Mouse (Mus musculus): ENCODE measurements around the gene Nfatc2ip.
"Not testable (repeated sequence)": the region's sequence is repeated elsewhere in the genome, so short reads cannot be mapped to it uniquely, and the experiment has no call there.

The Nfatc2ip gene

GRCm38 (mm10) chr7:126408686-126409085 lies 12.1 kb upstream of the Nfatc2ip start:
- DNase-seq (ENCODE audit: low spot score), result no peak

DNA sequence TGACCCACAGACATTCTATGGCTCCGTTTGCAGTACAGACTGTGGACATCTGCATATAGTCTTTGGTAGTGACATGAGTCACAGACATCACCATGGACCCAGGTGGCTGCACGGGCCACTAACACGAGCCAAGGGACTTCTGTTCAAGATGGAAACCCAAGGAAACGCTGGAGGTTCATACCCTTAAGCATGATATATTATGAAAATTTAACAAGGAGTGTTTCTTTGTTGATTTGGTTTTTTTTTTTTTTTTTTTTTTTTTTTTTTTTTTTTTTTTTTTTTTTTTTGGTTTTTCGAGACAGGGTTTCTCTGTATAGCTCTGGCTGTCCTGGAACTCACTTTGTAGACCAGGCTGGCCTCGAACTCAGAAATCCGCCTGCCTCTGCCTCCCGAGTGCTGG lies 6.0 kb upstream of the Nfatc2ip start:
- not testable (repeated sequence) for DNase-seq (ENCODE audit: low spot score)

DNA sequence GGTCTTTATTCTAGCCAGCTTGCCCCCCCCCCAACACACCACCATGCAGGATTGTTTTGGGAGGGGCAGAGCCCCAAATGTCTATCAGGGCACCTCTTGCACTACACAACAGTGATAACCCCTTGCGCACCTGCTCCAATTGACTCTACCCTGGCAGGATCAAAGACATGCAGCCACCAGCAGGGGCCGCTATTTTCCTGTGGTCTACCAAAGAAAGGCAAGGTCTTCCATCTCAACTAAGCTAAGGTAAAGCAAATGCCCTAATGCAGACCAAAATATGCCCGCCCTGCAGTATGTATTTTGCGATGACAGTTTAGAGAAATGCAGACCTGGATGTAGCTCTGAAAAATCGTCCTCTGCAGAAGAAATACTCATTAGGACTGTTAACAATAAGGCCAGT lies 3.0 kb upstream of the Nfatc2ip start:
- DNase-seq (ENCODE audit: low spot score), result peak; percentile 80

- no peak for DNase-seq (ENCODE audit: low spot score)
These were observed 1.3 kb upstream of the Nfatc2ip start for GRCm38 (mm10) chr7:126397822-126398221.

DNA sequence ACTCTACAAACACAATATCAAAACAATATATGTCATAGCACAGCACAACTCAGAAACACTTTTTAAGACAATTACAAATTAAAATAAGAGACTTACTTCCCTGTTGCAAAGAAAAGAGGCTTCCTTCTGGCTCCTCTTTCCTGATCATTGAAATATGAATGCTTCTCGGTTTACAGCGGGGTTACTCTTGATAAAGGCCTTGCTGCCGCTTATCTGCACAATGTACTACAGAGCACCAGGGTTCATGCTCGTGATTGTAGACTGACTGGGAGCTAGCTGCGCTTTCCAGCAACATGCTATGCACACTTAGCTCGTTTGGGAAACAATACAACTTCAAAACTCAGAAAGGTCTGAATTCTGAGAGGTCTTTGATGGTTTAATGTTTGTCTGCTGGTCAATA lies 684 bp upstream of the Nfatc2ip start:
- no peak for DNase-seq (ENCODE audit: low spot score)

DNA sequence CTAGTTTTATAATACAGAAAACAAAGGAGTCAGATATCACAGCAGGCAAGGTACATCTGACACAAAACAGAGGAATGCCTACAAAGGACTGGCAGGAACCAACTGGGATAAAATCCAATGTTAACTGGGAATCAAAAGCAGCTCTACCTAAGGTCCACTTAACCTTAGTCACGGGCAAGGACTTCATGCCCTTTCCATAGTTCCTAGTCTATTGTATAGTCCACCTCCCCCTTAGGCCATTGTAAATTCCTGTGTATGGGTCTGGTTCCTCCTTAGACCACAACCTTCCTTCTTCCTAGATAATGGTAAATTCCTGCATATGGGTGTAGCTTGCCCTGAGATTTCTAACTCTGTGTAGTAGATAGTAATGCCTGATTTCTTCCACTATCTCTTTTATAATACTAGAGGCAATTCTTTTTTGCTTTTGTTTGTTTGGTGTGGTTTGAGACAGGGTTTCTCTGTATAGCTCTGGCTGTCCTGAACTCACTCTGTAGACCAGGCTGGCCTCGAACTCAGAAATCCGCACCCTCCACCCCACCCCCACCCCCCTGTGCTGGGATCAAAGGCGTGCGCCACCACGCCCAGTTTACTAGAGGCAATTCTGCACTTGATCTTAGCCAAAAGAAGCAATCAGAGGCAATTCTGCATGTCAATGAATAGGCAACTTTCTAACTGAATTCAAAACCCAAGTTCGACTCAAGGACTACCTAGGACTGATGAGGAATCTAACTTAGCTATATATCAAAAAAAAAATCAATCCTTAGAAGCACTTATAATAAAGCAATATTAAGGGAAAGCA lies 4.3 kb downstream of the Nfatc2ip start:
- DNase-seq (ENCODE audit: low spot score), result not testable (repeated sequence)

DNA sequence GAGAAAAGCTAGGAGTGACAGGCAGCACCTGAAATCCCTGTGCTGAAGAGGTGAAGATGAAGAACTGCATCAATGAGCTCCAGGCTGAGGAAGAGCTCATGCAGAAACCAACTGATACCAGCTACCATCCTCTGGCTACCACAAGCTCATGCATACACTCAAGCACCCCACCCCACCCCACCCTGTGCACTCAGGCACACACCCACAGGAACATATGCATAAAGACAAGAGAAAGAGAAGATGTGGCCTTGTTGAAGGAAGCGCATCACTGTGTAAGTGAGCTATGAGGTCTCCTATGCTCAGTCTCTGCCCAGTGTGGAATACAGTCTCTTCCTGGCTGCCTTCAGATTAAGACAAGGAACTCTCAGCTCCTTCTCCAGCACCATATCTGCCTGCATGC lies 8.4 kb downstream of the Nfatc2ip start:
- no peak for DNase-seq (ENCODE audit: low spot score)

DNA sequence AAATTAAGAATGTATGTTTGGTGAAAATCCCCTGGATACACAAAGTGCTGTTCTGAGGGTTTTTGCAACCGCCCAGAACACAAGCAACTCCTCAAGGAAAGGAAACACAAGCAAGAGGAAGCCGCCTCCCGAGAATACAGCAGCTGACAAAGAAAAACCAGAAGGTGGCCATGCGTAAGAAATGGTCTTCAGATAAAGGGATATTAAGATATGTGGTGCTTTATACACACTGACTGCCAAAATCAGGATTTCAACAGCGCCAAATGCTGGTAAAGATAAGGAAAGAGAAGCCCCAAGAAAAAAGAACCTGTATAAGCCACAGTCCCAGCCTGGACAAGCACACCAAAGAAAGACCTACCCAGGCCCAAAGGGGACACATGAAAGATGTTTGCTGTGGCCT lies 13.0 kb downstream of the Nfatc2ip start:
- no peak for DNase-seq (ENCODE audit: low spot score)

DNA sequence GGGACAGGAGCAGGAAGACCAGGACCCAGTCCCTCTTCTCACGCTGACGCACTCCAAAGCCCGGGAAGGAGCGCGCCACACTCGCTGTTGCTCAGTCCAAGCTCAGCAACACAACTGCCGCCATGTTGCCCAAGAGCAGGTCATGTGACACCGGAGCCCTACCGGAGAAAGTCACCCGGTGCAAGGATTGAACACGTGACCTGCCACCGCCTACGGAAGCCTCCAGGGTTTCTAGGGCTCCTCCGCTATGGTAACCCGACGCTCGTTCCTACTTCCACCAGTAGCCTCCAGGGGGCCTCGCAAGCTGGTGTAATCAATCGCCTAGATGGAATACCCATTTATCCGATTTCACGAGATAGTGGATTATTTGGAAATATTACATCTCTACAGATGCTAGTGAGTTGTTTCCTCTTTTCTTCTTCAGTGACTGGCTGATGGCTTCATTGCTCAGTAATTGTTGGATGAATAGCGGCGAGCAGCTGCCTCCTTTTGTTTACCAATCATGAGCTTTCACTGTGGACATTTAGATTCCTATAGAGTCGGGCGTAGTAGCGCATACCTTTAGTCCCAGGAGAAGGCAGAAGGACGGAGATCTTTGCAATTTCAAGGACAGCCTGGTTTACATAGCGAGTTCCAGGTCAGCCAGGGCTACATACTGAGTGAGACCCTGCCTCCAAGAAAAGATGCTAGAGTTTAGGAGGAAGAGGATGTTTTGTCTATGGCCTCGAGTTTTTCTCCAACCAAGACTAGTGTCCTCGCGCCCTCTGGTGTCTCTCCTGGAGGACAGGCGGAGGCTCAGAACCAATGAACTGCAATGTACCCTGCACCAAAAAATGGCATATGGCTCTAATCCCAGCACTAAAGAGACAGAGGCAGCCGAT lies 19.0 kb downstream of the Nfatc2ip start, which contains the start of gene Spns1:
Gene Spns1 (minus strand): TSS at position 173 of the 881 bp plus-strand sequence.
- DNase-seq (ENCODE audit: low spot score), result peak; percentile 98

DNA sequence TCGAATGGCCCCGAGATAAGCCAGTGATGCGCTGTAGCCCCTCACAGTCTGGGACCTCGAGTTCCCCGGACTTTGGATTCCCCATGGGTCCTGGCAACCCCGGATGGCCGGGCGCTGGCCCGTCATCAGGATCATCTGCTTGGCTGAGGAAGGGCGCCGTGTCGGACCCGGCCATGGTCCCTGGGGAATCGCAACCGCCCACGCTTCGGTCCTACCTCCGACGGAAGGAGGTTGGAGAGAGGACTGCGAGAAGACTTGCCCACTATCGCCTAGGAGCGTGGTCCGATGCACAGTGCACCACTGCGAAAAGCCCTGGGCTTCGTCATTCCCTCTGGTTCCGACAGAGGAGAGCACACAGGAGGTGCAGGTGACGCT lies 19.6 kb downstream of the Nfatc2ip start:
- no peak for DNase-seq (ENCODE audit: low spot score)

DNA sequence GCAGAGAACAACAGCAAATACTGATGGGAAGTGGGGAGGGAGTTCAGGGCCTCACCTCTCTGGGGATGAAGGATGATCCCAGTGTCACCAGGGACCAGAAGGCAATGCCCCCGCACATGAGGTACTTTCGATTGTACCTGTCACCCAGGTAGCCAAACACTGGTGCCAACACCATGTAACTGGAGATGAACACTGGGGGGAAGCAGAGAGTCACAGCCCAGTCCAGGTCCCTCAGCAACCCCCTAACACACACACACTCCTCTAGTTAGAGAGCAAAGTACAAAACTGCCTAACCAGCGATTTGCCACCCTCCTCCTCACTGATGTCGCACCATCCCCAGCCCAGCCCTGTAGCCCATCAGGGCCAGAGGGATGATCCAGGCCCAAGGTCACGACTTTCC lies 21.5 kb downstream of the Nfatc2ip start:
- no peak for DNase-seq (ENCODE audit: low spot score)

DNA sequence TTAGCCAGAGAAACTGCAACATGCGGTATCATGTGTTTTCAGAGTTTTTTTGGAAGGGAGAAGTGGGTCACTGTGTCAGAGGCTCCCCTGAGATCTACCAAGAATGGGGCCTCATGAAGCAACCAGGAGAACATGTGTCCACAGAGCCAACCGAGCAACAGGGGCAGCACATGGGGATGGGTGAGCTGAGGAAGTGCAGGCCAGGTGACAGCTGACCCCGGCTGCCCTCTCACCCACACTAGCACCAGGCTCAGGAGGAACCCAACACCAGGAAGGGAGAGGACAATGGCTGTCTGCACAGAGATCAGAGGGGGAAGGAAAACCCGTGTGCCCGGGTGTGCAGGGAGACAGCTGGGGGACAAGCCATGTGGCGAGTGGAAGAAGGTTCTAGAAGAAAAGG lies 22.0 kb downstream of the Nfatc2ip start:
- no peak for DNase-seq (ENCODE audit: low spot score)

DNA sequence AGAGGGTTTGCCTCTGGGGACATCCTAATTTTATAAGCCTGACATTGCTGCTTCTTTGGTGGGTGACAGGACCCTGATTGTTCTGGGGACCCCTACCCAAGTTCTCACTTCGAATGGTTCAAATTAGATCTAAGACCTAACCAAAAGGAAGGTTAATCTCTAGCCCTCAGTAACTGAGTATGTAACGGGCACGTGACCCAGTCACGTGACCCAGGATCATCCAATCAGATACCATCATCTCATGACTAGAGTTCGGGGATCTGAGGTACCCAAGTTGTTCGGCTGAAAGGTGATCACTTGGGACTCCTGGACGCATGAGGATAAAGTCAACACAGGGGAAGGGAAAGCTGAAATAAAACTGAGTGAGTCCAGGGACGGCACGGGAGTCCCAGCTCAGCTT lies 23.5 kb downstream of the Nfatc2ip start:
- DNase-seq (ENCODE audit: low spot score), result no peak

GRCm38 (mm10) chr7:126369393-126369792 lies 27.1 kb downstream of the Nfatc2ip start, which contains the start of gene Lat:
Gene Lat (minus strand): TSS chr7:126369570.
- DNase-seq (ENCODE audit: low spot score), result no peak

DNA sequence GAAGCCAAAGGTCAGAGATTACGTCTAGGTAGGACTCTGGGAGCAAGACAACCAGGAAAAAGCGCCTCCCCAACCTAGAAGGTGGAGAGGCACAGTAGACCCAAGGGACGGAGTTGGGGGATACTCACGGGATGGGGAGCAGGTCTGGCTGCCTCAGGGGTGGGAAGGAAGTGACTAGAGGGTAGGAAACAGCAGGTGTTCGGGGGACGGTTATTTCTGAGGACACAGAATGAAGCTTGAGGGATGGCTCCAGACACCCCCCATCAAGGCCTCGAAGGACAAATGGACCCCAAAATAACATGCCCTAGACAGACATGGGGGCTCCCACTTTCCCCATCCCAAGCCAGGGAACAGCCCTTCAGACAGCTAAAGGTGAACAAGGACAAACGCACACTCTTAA lies 28.2 kb downstream of the Nfatc2ip start:
- DNase-seq (ENCODE audit: low spot score), result no peak

DNA sequence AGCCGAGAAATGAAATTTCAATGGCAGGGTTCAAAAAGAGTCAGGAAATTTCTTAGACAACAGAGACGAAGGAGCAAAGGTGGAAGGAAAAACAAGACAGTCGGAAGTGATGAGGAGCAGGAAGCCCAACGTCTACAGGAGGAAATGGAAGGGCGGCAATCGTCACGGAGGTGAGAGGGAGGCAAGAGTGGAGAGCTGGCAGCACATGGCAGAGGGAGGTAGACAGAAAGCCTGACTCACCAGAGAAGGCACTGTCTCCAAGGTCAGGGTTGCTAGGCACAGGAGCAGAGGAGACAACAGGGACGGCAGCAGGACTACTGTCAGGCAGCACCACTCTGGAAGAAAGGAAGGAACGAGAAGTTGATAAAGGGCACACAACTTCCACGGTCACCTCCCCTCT lies 28.9 kb downstream of the Nfatc2ip start:
- no peak for DNase-seq (ENCODE audit: low spot score)

DNA sequence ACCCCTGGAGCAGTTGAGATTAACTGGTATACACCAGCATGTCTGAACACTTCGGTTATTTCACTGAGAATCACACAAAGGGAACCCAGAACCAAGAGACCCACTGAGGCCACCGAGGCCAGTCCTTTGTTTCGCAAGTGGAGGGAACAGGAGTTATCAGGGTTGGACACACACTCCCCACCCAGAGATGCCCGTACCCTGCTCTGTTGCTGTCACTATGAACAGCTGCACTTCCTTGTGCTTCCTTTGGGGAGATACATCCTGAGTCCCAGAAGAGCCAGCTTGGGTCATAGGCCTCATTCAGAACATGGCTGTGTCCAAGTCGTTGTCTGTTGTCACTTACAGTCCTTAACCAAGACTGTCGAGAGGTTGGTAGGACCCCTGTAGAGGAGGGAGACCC lies 33.5 kb downstream of the Nfatc2ip start:
- no peak for DNase-seq (ENCODE audit: low spot score)

DNA sequence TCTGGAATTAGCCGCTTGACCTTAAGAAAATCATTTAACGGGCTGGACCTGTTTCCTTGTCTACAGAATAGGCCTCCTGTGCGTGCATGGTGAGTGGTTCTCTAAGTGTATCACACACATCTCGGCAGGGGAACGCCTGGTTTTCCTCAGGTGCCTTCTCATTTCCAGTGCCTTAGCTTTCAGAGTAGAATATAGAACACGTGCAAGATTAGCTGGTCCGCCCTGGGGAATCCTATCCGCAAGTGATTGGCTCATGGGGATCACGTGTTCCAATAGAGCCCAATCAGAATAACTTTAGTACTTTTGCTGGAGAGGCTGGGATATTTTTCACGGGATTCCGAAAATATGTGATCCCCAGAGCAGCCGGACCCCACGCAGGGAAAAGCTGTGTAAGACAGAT lies 37.5 kb downstream of the Nfatc2ip start:
- DNase-seq (ENCODE audit: low spot score), result peak; percentile 43

DNA sequence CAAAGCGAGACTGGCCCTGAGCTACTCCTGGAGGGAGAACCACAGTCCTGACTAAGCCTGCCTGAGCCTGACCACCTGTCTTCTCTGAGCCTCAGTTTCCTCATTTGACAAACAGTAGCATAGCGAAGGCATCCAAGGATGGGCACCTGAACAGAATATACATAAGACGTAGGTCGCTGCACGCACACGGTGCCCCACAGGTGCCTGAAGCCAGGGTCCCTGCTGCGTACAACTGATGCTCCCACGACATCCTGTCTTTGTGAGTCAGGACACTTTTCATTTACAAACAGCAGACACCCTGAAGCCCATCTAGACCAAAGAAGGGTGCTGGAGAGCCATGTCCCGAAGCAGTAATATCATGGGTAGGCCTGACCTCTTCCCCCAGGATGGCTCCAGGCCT lies 38.1 kb downstream of the Nfatc2ip start:
- DNase-seq (ENCODE audit: low spot score), result no peak

- DNase-seq (ENCODE audit: low spot score), result no peak
These were observed 38.7 kb downstream of the Nfatc2ip start for GRCm38 (mm10) chr7:126357838-126358237.

DNA sequence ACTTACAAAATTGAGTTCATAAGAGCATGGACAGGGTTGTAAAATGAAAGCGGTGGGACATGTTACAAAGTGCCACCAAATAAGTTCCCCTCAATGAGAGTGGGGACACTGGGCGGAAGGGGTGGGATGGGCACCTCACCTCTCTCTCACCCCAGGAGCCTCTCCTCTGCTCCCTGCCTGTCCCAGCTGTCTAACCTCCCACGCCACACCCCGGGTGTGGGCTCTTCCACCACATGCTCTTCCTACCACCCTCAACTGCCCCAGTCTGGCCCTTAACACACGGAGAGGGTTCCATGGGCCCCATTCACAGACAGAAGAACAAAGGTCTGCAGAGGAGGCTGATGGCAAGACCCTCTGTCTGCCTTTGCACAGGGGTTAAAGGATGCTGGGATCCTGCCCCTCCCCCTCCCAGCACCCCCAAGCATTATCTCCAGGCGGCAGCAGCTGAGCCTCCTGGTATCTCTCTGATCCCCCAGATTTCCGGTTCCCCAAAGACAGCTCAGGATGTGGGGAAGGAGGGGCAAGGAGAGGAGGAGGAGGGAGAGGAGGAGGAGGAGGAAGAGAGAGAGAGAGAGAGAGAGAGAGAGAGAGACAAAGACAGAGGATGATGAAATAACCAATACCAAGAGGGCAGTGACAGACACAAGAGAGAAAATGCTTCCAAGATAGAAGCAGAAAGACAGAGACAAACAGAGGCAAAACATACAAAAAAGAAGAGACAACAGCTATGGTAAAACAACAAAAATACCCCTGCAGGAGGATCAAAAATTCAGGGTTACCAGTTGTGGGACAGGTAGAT lies 39.5 kb downstream of the Nfatc2ip start:
- DNase-seq (ENCODE audit: low spot score), result no peak

DNA sequence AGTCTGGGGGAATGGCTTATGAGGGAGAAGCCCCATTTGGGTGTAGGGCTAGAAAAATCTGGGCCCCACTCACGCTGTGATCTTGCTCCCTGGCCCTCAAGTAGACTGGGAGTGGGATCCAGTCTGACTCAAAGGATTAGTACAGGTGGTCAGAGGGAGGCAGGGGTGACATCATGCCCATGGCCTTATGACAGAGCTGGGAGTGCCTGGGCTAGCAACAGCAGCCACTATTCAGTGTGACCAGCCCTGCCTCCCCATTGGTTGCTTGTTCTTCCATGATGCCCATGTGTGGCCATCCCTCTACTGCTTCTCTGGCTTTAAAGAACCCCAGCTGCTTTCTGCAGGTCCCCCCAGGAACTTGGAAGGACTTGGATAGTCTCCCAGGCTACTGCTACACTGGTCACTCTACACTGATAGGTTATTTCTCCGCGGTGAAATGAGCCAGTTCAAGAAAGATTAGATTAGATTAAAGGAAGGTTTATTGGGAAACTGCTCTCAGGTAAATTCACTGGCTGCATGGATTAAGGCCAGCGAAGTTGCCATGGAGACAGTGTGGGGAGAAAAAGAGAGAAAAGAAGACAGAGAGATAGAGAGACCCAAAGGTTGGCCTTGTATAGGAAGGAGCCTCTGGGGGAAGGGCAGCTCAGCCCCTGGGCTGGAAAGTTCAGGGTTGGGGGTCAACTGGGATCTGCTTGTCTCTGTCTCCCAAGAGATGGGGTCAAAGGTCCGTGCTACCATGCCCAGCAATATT lies 40.5 kb downstream of the Nfatc2ip start:
- DNase-seq (ENCODE audit: low spot score), result peak; percentile 29
